Mouse (Mus musculus): Measurements from ENCODE around the gene Pusl1.

Gene Pusl1

GRCm38 (mm10) chr4:155891551-155892001 lies at the start of gene Pusl1, which contains the start of gene Acap3:
Gene Pusl1, minus strand, starts transcription at chr4:155891781.
Gene Acap3, plus strand, starts transcription at chr4:155891822.
- DNase-seq = peak; percentile 100

- DNase-seq = no peak
Observed at GRCm38 (mm10) chr4:155932031-155932430, 40.5 kb upstream of the Pusl1 start.

GRCm38 (mm10) chr4:155908751-155909150 lies 17.2 kb upstream of the Pusl1 start:
- DNase-seq = no peak

GRCm38 (mm10) chr4:155908281-155908680 lies 16.7 kb upstream of the Pusl1 start:
- DNase-seq = peak; percentile 4

- DNase-seq = peak; percentile 4
Observed at GRCm38 (mm10) chr4:155907003-155907402, 15.4 kb upstream of the Pusl1 start.

- peak; percentile 4 for DNase-seq
Observed at GRCm38 (mm10) chr4:155906125-155906524, 14.5 kb upstream of the Pusl1 start.

- peak; percentile 7 for DNase-seq
Observed at GRCm38 (mm10) chr4:155905634-155906033, 14.1 kb upstream of the Pusl1 start.

GRCm38 (mm10) chr4:155904318-155905102 lies 12.9 kb upstream of the Pusl1 start:
- peak; percentile 54 for DNase-seq

GRCm38 (mm10) chr4:155903246-155903645 lies 11.7 kb upstream of the Pusl1 start:
- peak; percentile 5 for DNase-seq

GRCm38 (mm10) chr4:155901205-155901604 lies 9.6 kb upstream of the Pusl1 start:
- no peak for DNase-seq

GRCm38 (mm10) chr4:155899355-155899754 lies 7.8 kb upstream of the Pusl1 start:
- DNase-seq = no peak

GRCm38 (mm10) chr4:155898318-155898717 lies 6.7 kb upstream of the Pusl1 start:
- no peak for DNase-seq

- DNase-seq = no peak
Observed at GRCm38 (mm10) chr4:155896461-155896860, 4.9 kb upstream of the Pusl1 start.

GRCm38 (mm10) chr4:155895826-155896225 lies 4.2 kb upstream of the Pusl1 start:
- DNase-seq = peak; percentile 7

- DNase-seq = peak; percentile 6
Observed at GRCm38 (mm10) chr4:155895216-155895615, 3.6 kb upstream of the Pusl1 start.

GRCm38 (mm10) chr4:155894311-155894881 lies 2.8 kb upstream of the Pusl1 start:
- peak; percentile 73 for DNase-seq

GRCm38 (mm10) chr4:155893212-155893690 lies 1.7 kb upstream of the Pusl1 start:
- DNase-seq = peak; percentile 6

- peak; percentile 68 for DNase-seq
Observed at GRCm38 (mm10) chr4:155892438-155893211, 1.0 kb upstream of the Pusl1 start.

- peak; percentile 91 for DNase-seq
Observed at GRCm38 (mm10) chr4:155892017-155892416, 436 bp upstream of the Pusl1 start.

GRCm38 (mm10) chr4:155891011-155891471 lies 540 bp downstream of the Pusl1 start:
- no peak for DNase-seq

GRCm38 (mm10) chr4:155889316-155889715 lies 2.3 kb downstream of the Pusl1 start:
- peak; percentile 5 for DNase-seq

- DNase-seq = no peak
Observed at GRCm38 (mm10) chr4:155888181-155888580, 3.4 kb downstream of the Pusl1 start.

GRCm38 (mm10) chr4:155887674-155888073 lies 3.9 kb downstream of the Pusl1 start:
- DNase-seq = no peak

All from thymus, postnatal 4 days (tissue).